Mouse (Mus musculus) lung, adult 2 months (tissue): ENCODE results near the gene Snf8. TPM values are rescaled to one million over a fixed set of nuclear protein-coding genes. Genes with fewer than 3 reads are reported as not detected.
A peak's percentile ranks its signal among the peaks of the same experiment; 100 is the strongest.

Experiments used
- DNase-seq: peaks from one replicate; pipeline ENCODE4 v3.0.0; 2022
- H3K4me1 ChIP-seq: fragments of 200-500 bp; 2 replicates; pipeline ENCODE4 v1.6.1; 2011; ENCODE audit warnings: low read length; ENCODE audit not compliant: control insufficient read depth, insufficient read depth
- H3K4me3 ChIP-seq: fragments of 200-500 bp; replicated peaks from 2 replicates; pipeline ENCODE3; 2011; ENCODE audit warnings: low read depth, mild to moderate bottlenecking, control low read depth, low read length; ENCODE audit errors: extremely low read depth
- CTCF ChIP-seq: fragments of 200-500 bp; IDR thresholded peaks from 2 replicates; pipeline ENCODE4 v1.5.1; 2011; ENCODE audit warnings: mild to moderate bottlenecking, low read length, control low read depth; ENCODE audit not compliant: insufficient read depth
- POLR2A ChIP-seq: fragments of 200-500 bp; IDR thresholded peaks from 2 replicates; pipeline ENCODE4 v1.6.1; 2011; ENCODE audit warnings: low read depth, mild to moderate bottlenecking, control low read depth, low read length, borderline replicate concordance; ENCODE audit errors: extremely low read depth
- WGBS: fragments of 180-500 bp; shearing (Covaris S2); methylation state at CpG from one replicate; pipeline ENCODE4 v1.1.7; 2018; 5-methylcytosine and 5-hydroxymethylcytosine counted together
- polyA plus RNA-seq: library from polyadenylated mRNA; depleted of rRNA; stranded (reverse); fragments of >200 nt; gene quantifications from 2 replicates; pipeline ENCODE4 v1.2.3, GENCODE M21; 2012

The Snf8 gene
- polyA plus RNA-seq, 1 experiment, result 24.1 TPM

DNA sequence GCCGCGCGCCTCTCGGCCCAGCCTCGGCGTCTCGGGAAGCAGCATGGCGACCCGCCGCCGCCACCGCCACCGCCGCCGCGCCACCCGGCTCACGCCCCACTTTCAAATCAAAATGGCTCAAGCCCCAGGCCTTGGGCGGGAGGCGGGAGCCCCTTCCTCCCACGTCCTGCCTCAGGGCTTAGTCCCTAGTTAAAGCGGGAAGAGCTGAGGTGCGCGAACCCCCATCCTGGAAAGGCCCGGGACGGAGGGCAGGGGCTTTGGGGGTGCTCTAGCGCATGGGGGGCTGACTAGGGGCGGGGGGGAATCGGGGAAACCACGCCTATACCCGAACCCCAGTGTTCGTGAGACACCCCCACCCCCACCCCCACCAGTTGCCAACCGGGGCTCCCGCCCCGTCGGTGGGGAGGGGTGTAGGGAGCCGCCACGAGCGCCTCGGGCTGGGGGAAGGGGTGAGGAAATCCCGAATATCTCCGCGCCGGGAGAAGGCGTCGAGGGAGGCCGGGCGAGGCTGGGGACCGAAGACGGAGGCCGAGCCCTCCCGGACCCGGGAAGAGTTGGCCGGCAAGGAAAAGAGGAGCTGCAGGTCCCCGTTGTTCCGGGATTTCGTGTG, 29.8 kb upstream of the Snf8 start:
- TF ChIP-seq CTCF (no peak), POLR2A (no peak)
- WGBS, result 1% methylated on average over 52 of the region's 57 CpGs
- no peak overlapping the region for H3K4me3 ChIP-seq

DNA sequence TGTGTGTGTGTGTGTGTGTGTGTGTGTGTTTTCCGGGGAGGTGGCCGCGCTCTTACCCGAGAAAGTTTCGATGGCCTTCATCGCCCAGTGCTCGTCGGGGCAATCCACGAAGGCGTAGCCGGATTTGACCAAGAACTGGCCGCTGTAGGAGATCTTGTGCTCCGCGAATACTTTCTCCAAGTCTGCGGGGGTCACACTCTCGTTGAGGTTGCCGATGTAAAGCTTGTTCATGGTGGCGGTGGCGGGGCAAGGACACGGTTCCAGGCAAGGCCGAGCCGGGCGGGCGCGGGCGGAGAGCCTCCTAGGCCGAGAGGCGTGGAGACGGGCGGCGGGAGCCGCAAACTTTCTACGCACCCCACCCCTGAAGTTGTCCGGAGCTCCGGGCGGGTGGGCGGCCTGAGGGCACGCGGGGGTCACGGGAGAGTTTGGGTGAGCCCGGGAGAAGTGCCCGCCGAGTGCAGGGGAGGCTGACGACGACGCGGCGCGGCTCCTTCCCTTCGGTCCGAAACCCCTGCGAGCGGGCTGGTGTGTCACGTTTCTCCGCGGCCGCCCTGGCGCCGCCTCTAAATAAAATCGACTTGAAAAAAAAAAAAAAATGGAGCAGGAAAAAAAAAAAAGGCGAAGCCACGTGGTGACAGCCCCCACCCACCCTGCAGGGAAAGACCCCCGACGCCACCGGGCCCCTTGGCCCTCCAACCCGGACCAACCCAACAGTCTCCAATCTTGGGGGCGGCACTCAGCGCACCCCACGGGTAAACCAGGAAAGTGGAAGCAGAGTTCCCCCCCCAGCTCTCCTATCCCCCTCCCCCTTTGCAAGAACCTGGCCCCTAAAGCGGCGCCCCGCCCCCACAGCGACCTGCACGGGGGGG, 29.0 kb upstream of the Snf8 start, which contains the start of gene Igf2bp1:
TSS of gene Igf2bp1 (minus strand) at position 538 of the 869 bp plus-strand sequence.
- Histone ChIP-seq H3K4me1 (peaks cover 2% of the 10 kb centered on the region; the same call in 1 of the 2 replicates), H3K4me3 (no peak within 1 kb of the TSS)
- WGBS, result 2% methylated on average over 69 of the region's 74 CpGs
- TF ChIP-seq CTCF (no peak), POLR2A (no peak)
- DNase-seq, result peak; percentile 54

More for the DNA sequence above, 29.8 kb upstream of the Snf8 start:
- H3K4me1 ChIP-seq, result peaks cover 2% of the 10 kb centered on the region; the same call in 1 of the 2 replicates
- DNase-seq, result peak; percentile 40

- WGBS, result 2% methylated on average over 33 of the region's 33 CpGs
- H3K4me3 ChIP-seq, result no peak overlapping the region
- peaks cover 2% of the 10 kb centered on the region; the same call in 1 of the 2 replicates for H3K4me1 ChIP-seq
- no peak for DNase-seq
- TF ChIP-seq POLR2A (no peak), CTCF (no peak)
Observed at GRCm38 (mm10) chr11:96006367-96006851, 28.3 kb upstream of the Snf8 start.

GRCm38 (mm10) chr11:96006852-96007515, 27.7 kb upstream of the Snf8 start:
- DNase-seq, result peak; percentile 36
- H3K4me1 ChIP-seq, result peaks cover 2% of the 10 kb centered on the region; the same call in 1 of the 2 replicates
- no peak overlapping the region for H3K4me3 ChIP-seq
- WGBS, result 2% methylated on average over 66 of the region's 67 CpGs
- TF ChIP-seq CTCF, result no peak
- no peak for TF ChIP-seq POLR2A

DNA sequence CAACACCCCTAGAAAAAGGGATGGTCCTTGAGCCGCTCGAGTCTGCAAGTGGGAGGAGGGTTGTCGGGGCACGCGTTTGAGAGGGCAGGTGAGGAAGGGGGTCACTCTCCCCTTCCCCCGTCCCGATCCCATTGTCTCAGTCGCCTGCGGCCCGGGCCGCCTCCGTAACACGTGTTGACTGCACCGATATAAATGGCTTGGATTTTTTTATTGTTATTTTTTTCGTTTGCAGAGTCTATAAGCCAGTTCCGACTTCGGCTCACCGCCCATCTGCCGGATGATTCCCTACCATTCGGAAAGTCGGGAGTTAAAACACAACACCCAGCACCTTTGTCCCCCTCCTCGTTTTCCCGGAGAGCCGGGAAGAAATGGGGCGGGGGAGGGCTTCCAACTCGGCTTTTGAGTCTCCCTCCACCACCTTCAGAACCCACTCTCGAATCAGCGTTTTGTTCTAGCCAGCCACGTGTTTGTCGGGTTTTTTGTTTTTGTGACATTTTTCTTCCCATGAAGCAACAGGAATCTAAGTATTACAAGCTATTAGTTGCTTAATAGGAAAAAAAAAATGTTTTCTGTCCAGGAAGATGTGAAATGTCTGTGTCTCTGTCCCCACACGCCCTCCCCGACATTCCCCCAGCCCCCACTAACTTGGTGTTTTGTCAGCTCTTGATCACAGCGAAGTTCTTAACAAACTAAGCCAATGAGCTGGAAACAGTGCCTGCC, 27.0 kb upstream of the Snf8 start:
- no peak for TF ChIP-seq POLR2A
- TF ChIP-seq CTCF, result no peak
- no peak overlapping the region for H3K4me3 ChIP-seq
- WGBS, result 5% methylated on average over 33 of the region's 33 CpGs
- peaks cover 2% of the 10 kb centered on the region; the same call in 1 of the 2 replicates for H3K4me1 ChIP-seq
- DNase-seq, result peak; percentile 39

GRCm38 (mm10) chr11:96008827-96009226, 25.9 kb upstream of the Snf8 start:
- no peak for DNase-seq
- H3K4me3 ChIP-seq, result no peak overlapping the region
- whole genome bisulfite sequencing, result 12% methylated on average over 1 of the region's 1 CpGs
- peaks cover 2% of the 10 kb centered on the region; the same call in 1 of the 2 replicates for H3K4me1 ChIP-seq
- TF ChIP-seq CTCF (no peak), POLR2A (no peak)

DNA sequence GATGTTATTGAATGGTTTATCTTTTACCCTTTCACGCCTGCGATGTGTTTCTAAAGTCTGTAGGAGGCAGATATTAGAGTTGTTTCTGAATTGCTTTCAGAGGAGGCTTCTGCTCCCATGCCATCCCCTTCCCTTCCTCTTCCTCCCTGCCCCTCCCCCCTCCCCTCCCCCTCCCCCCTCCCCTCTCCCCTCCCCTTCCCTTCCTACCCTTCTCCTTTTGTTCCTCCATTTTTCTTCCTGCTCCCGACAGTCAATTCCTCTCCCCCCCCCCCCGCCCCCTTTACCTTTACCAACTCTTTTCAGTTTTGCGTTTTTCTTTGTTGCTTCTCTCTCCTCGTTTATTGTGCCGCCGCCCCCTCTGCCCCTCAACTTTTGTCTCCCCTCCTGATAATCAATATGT, 22.7 kb upstream of the Snf8 start:
- Histone ChIP-seq H3K4me1 (no peaks in the 10 kb centered on the region), H3K4me3 (no peak overlapping the region)
- WGBS, result 11% methylated on average over 5 of the region's 8 CpGs
- no peak for DNase-seq
- TF ChIP-seq CTCF, result no peak
- TF ChIP-seq POLR2A, result no peak

GRCm38 (mm10) chr11:96015421-96015820, 19.3 kb upstream of the Snf8 start:
- 30% methylated on average over 5 of the region's 5 CpGs for WGBS
- Histone ChIP-seq H3K4me3 (no peak overlapping the region), H3K4me1 (no peaks in the 10 kb centered on the region)
- DNase-seq, result no peak
- no peak for TF ChIP-seq CTCF
- TF ChIP-seq POLR2A, result no peak
